Comparison of ENCODE assay signal across 27 mouse cellular contexts in genomic region chr10:96580246-96580645, GRCm38 (mm10). TPM values are rescaled to one million over a fixed set of nuclear protein-coding genes. Genes with fewer than 3 reads are reported as not detected.
DNase-seq lines count a peak whose midpoint lies in the region; ATAC-seq and TF ChIP-seq lines count a peak whose summit lies in the region.
"Had no signal": no experiment of that assay in that cellular context is flagged by ENCODE, and none has a peak within 500 bp of the region (broad histone marks: within the 10 kb centered on the region; RNA-seq: fewer than 3 reads in every experiment).

No protein-coding gene starts in this region.

- H3K9ac ChIP-seq in forebrain, postnatal 0 days, result no peak overlapping the region
- H3K9ac ChIP-seq in forebrain, embryonic 13.5 days, result no peak overlapping the region
- H3K9ac ChIP-seq: forebrain, embryonic 15.5 days; kidney, embryonic 15.5 days; liver, embryonic 14.5 days had no signal

- H3K4me2 ChIP-seq in forebrain, postnatal 0 days (ENCODE audit: low read depth), result no peak overlapping the region
- H3K4me2 ChIP-seq in forebrain, embryonic 13.5 days, result no peak overlapping the region
- H3K4me2 ChIP-seq: forebrain, embryonic 15.5 days; heart, embryonic 11.5 days; kidney, embryonic 15.5 days had no signal

- H3K4me3 ChIP-seq in forebrain, postnatal 0 days (ENCODE audit: low read depth, low read length), result no peak overlapping the region
- no peak overlapping the region for H3K4me3 ChIP-seq in forebrain, embryonic 13.5 days
- no peak overlapping the region for H3K4me3 ChIP-seq in layer of hippocampus, adult 2 months
- H3K4me3 ChIP-seq: forebrain, embryonic 15.5 days; gastrocnemius, adult 2 months; kidney, embryonic 15.5 days had no signal

- H3K36me3 ChIP-seq in forebrain, postnatal 0 days (ENCODE audit: insufficient read depth), result no peaks in the 10 kb centered on the region
- H3K36me3 ChIP-seq in forebrain, embryonic 13.5 days (ENCODE audit: poor library complexity, severe bottlenecking), result no peaks in the 10 kb centered on the region
- H3K36me3 ChIP-seq: forebrain, embryonic 15.5 days; kidney, embryonic 15.5 days had no signal

- H3K9me3 ChIP-seq in forebrain, postnatal 0 days (ENCODE audit: low read length), result no peaks in the 10 kb centered on the region
- no peaks in the 10 kb centered on the region for H3K9me3 ChIP-seq in forebrain, embryonic 13.5 days (replicated peaks)
- H3K9me3 ChIP-seq: forebrain, embryonic 15.5 days; kidney, embryonic 15.5 days had no signal

- no peak overlapping the region for H3K27ac ChIP-seq in forebrain, postnatal 0 days (ENCODE audit: low read depth, low read length)
- no peak overlapping the region for H3K27ac ChIP-seq in forebrain, embryonic 13.5 days
- no peak overlapping the region for H3K27ac ChIP-seq in layer of hippocampus, adult 2 months
- H3K27ac ChIP-seq: forebrain, embryonic 15.5 days; gastrocnemius, adult 2 months; kidney, embryonic 15.5 days; liver, embryonic 14.5 days; macrophage had no signal

- peak; percentile 33 for DNase-seq in CD4-positive, CD25-positive, alpha-beta regulatory T cell, adult 2 months (ENCODE audit: low read depth, low spot score)
- peak; percentile 41 for DNase-seq in forebrain, postnatal 0 days
- peak; percentile 4 to 12 for DNase-seq in layer of hippocampus, postnatal 14 days (ENCODE audit: low spot score in 2 of 2)
- no peak for DNase-seq in layer of hippocampus, adult 2 months (ENCODE audit: low spot score in 2 of 2)
- peak; percentile 49 for DNase-seq in MN1 (ENCODE audit: low spot score)
- DNase-seq in kidney, adult 18-20 months, result no peak
- DNase-seq: adrenal gland, postnatal 14 days; cerebellum, adult 8-10 months; gastrocnemius, adult 2 months; gastrocnemius, postnatal 36 days; heart, adult 18-20 months; heart, postnatal 36 days; kidney, adult 11 months; kidney, postnatal 25 days; layer of hippocampus, postnatal 36 days; liver; lung, adult 2 months; lung, postnatal 10 days; thymus, adult 2 months; thymus, postnatal 36 days had no signal

- WGBS in forebrain, postnatal 0 days, result 51% methylated on average over 7 of the region's 7 CpGs
- 84% methylated on average over 7 of the region's 7 CpGs for WGBS in forebrain, embryonic 13.5 days

- no peaks in the 10 kb centered on the region for H3K4me1 ChIP-seq in forebrain, postnatal 0 days (ENCODE audit: insufficient read depth)
- H3K4me1 ChIP-seq in forebrain, embryonic 13.5 days, result peaks cover 4% of the 10 kb centered on the region; the same call in 1 of the 2 replicates
- H3K4me1 ChIP-seq: forebrain, embryonic 15.5 days had no signal

- H3K27me3 ChIP-seq in forebrain, postnatal 0 days (ENCODE audit: insufficient read depth, low read length), result no peaks in the 10 kb centered on the region
- no peaks in the 10 kb centered on the region for H3K27me3 ChIP-seq in forebrain, embryonic 13.5 days
- H3K27me3 ChIP-seq: forebrain, embryonic 15.5 days; kidney, embryonic 15.5 days had no signal

- no peak for ATAC-seq in CD4-positive, CD25-positive, alpha-beta regulatory T cell, adult 4 months
- peak; percentile 71 for ATAC-seq in forebrain, postnatal 0 days
- no peak for ATAC-seq in forebrain, embryonic 13.5 days
- ATAC-seq: forebrain, embryonic 15.5 days had no signal

- TF ChIP-seq CTCF in forebrain, postnatal 0 days (IDR thresholded peaks at IDR 0.05; ENCODE audit: low read depth), result no peak
- no peak for TF ChIP-seq CTCF in layer of hippocampus, adult 2 months (conservative IDR thresholded peaks at IDR 0.05)

RNA-seq across cellular contexts. Expression of gene Btg1, which starts 36.6 kb away (rescaled TPM):
- 100 to 1,000 TPM; 220 to 247 TPM for polyA plus RNA-seq in CD4-positive, CD25-positive, alpha-beta regulatory T cell, adult 4 months (2017; shearing (Covaris generic))
- total RNA-seq in forebrain, postnatal 0 days (2014; rRNA removed), result 22.2 and 28.1 TPM in 2 replicates
- polyA plus RNA-seq in forebrain, postnatal 0 days (2015; fragmentation: Nextera tagmentation; extraction: Ambion mirVana), result 23.5 and 28.7 TPM in 2 replicates
- polyA plus RNA-seq in forebrain, embryonic 13.5 days (2015; fragmentation: Nextera tagmentation; extraction: Ambion mirVana), result 52.9 and 55.0 TPM in 2 replicates
- total RNA-seq in layer of hippocampus, postnatal 14 days (2021), result 10 to 100 TPM; 38.1 to 38.6 TPM
- total RNA-seq in layer of hippocampus, adult 2 months (2021), result 10 to 100 TPM; 42.6 to 58.0 TPM

Comparison
In these comparisons a context has a peak if more than half of its experiments do, and no peak if none do; other contexts are left out.
1. DNase-seq: peak in CD4-positive, CD25-positive, alpha-beta regulatory T cell, adult 2 months (single experiment), forebrain, postnatal 0 days (single experiment), layer of hippocampus, postnatal 14 days (2 of 2) and MN1 (single experiment); none in layer of hippocampus, adult 2 months (0 of 2) and kidney, adult 18-20 months (single experiment).